Mouse (Mus musculus) left cerebral cortex, adult 9 months (tissue): Measurements from ENCODE around the gene 2210017I01Rik.

Experiments
- DNase-seq, 2 experiments: peaks; one replicate each; pipeline ENCODE4 v3.0.0; 2022; ENCODE audit warnings: low spot score in 2 of 2

The 2210017I01Rik gene

DNA sequence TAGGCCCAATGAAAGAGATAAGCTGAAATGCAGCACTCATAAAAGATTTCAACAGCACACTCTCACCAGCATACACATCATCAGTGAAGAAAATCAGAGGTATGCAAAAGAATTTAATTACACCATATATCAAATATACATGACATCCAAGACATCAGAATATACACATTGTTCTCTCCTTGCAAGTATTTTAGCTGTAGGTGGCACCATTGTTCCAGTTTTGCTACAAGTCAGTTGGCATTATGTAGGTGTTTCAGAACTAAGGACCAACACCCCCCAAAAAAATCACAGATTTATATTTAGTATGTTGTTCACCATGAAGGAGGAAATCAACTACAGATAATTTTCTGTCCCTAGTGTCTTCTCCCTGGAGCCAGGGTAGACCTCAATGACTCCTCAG lies 41.9 kb downstream of the 2210017I01Rik start:
- DNase-seq, result no peak
